ENCODE assay signal across 9 mouse cellular contexts in the genomic region with DNA sequence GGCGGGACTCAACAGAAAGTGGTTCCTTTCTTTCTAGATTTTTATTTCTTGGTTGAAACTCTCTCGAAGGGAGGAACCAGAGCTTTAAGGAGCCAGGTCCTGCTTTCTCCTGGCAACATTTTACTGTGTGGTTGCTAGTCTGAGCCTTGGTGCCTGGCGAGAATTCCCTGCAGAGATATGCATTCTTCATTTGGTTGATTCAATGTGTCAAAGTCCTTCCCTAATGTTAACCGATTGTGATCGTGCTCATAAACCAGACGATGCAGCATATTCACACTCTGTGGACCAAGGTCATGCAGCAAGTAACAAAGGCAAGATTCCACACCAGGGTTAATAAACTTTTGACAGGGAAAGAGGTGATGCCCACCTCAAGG. TPM values are rescaled to one million over a fixed set of nuclear protein-coding genes. Genes with fewer than 3 reads are reported as not detected.
DNase-seq lines count a peak whose midpoint lies in the region; ATAC-seq and TF ChIP-seq lines count a peak whose summit lies in the region.
"Had no signal": no experiment of that assay in that cellular context is flagged by ENCODE, and none has a peak within 500 bp of the region (broad histone marks: within the 10 kb centered on the region; RNA-seq: fewer than 3 reads in every experiment).

No protein-coding gene starts in this region.

- H3K4me1 ChIP-seq in heart, embryonic 14.5 days (ENCODE audit: control insufficient read depth in 2 of 2, insufficient read depth in 2 of 2, low read length in 2 of 2), result peaks cover 0 to 7% of the 10 kb centered on the region in 2 experiments; a peak in 1 of 4 replicates
- peaks cover 3% of the 10 kb centered on the region; the same call in 1 of the 2 replicates for H3K4me1 ChIP-seq in bone marrow macrophage, adult 2 months (ENCODE audit: control insufficient read depth, insufficient read depth, low read length)
- peaks cover 79% of the 10 kb centered on the region for H3K4me1 ChIP-seq in hindbrain, embryonic 13.5 days (replicated peaks)
- H3K4me1 ChIP-seq in midbrain, embryonic 12.5 days, result peaks cover 56% of the 10 kb centered on the region

- peaks cover 7% of the 10 kb centered on the region; the same call in 1 of the 2 replicates for H3K27me3 ChIP-seq in heart, embryonic 14.5 days (ENCODE audit: control insufficient read depth, insufficient read depth, low read length)
- no peaks in the 10 kb centered on the region for H3K27me3 ChIP-seq in hindbrain, embryonic 13.5 days
- H3K27me3 ChIP-seq in midbrain, embryonic 12.5 days, result peaks cover 4% of the 10 kb centered on the region; the same call in 1 of the 2 replicates
- H3K27me3 ChIP-seq: CH12.LX had no signal

- no peak for DNase-seq in heart, postnatal 25 days (ENCODE audit: low spot score)
- DNase-seq in adrenal gland, postnatal 14 days, result no peak
- DNase-seq in spleen, postnatal 36 days (ENCODE audit: low spot score in 2 of 2), result no peak
- no peak for DNase-seq in adrenal gland, postnatal 25 days

- H3K4me2 ChIP-seq in heart, embryonic 14.5 days (ENCODE audit: low read length), result peak overlapping the region; percentile 98
- H3K4me2 ChIP-seq in hindbrain, embryonic 13.5 days, result peak overlapping the region; percentile 77
- H3K4me2 ChIP-seq in midbrain, embryonic 12.5 days (replicated peaks), result peak overlapping the region; percentile 74

- WGBS in heart, embryonic 14.5 days, result 19% methylated on average over 6 of the region's 6 CpGs
- WGBS in hindbrain, embryonic 13.5 days, result 5% methylated on average over 6 of the region's 6 CpGs
- WGBS in midbrain, embryonic 12.5 days, result 13% methylated on average over 6 of the region's 6 CpGs

- no peaks in the 10 kb centered on the region for H3K36me3 ChIP-seq in heart, embryonic 14.5 days (ENCODE audit: control insufficient read depth, insufficient read depth, low read length)
- no peaks in the 10 kb centered on the region for H3K36me3 ChIP-seq in hindbrain, embryonic 13.5 days
- H3K36me3 ChIP-seq in midbrain, embryonic 12.5 days, result no peaks in the 10 kb centered on the region

- no peak for ATAC-seq in heart, embryonic 14.5 days (ENCODE audit: insufficient number of reproducible peaks, insufficient read depth, low FRiP score, low read depth)
- ATAC-seq in hindbrain, embryonic 13.5 days (ENCODE audit: low FRiP score), result no peak; the same call in none of the 2 replicates
- no peak for ATAC-seq in midbrain, embryonic 12.5 days (ENCODE audit: low FRiP score, low read depth)

- H3K9me3 ChIP-seq in heart, embryonic 14.5 days (ENCODE audit: control insufficient read depth, low read length), result no peaks in the 10 kb centered on the region
- H3K9me3 ChIP-seq in hindbrain, embryonic 13.5 days, result no peaks in the 10 kb centered on the region
- H3K9me3 ChIP-seq in midbrain, embryonic 12.5 days, result no peaks in the 10 kb centered on the region

- intact Hi-C loops in heart, postnatal 25 days (cut with DNase I), result no loop called here

- peak overlapping the region; percentile 73 for H3K9ac ChIP-seq in heart, embryonic 14.5 days (ENCODE audit: low read length)
- H3K9ac ChIP-seq in hindbrain, embryonic 13.5 days, result peak overlapping the region; percentile 88
- H3K9ac ChIP-seq in midbrain, embryonic 12.5 days (replicated peaks), result peak overlapping the region; percentile 77; the same call in 1 of the 2 replicates

- H3K4me3 ChIP-seq in heart, embryonic 14.5 days (ENCODE audit: control insufficient read depth in 1 of 2, insufficient read depth in 1 of 2, low read depth in 1 of 2, low read length in 2 of 2), result peak overlapping the region; percentile 56 to 60
- peak overlapping the region; percentile 55 for H3K4me3 ChIP-seq in bone marrow macrophage, adult 2 months (ENCODE audit: insufficient read depth, low read length)
- H3K4me3 ChIP-seq in hindbrain, embryonic 13.5 days, result peak overlapping the region; percentile 61
- H3K4me3 ChIP-seq in midbrain, embryonic 12.5 days, result peak overlapping the region; percentile 63

- H3K27ac ChIP-seq in heart, embryonic 14.5 days (replicated peaks in 1 of 2; ENCODE audit: control insufficient read depth in 1 of 2, insufficient read depth in 1 of 2, low read depth in 2 of 2, low read length in 2 of 2), result no peak overlapping the region
- H3K27ac ChIP-seq in bone marrow macrophage, adult 2 months (ENCODE audit: insufficient read depth, low read depth, low read length), result no peak overlapping the region
- H3K27ac ChIP-seq in hindbrain, embryonic 13.5 days, result peak overlapping the region; percentile 96
- peak overlapping the region; percentile 95 for H3K27ac ChIP-seq in midbrain, embryonic 12.5 days (replicated peaks)

- no peak for TF ChIP-seq POLR2A in bone marrow macrophage, adult 2 months (IDR thresholded peaks at IDR 0.05; ENCODE audit: borderline replicate concordance, low read depth, low read length)

- TF ChIP-seq CTCF in bone marrow macrophage, adult 2 months (IDR thresholded peaks at IDR 0.05; ENCODE audit: low read depth, low read length), result no peak

RNA-seq across cellular contexts. Expression of a gene that starts 0.2 kb away (rescaled TPM):
- 7.5 and 11.1 TPM in 2 replicates for polyA plus RNA-seq in heart, embryonic 14.5 days (2014; fragmentation: Nextera tagmentation; extraction: Ambion mirVana)
- total RNA-seq in heart, postnatal 25 days (2021), result 10 to 100 TPM in 1 of 2 experiments, 1 to 10 TPM in 1; 9.2 to 12.0 TPM
- not detected in 2 replicates for polyA plus RNA-seq in bone marrow macrophage, adult 2 months (2012; ENCODE audit: insufficient read depth, insufficient read length, missing spikeins)
- polyA plus RNA-seq in hindbrain, embryonic 13.5 days (2015; fragmentation: Nextera tagmentation; extraction: Ambion mirVana), result 87.1 and 91.6 TPM in 2 replicates
- 83.8 and 86.4 TPM in 2 replicates for polyA plus RNA-seq in midbrain, embryonic 12.5 days (2016; fragmentation: Nextera tagmentation; extraction: Ambion mirVana)
- total RNA-seq in adrenal gland, postnatal 14 days (2021), result 24.8 and 31.0 TPM in 2 replicates
- total RNA-seq in adrenal gland, postnatal 25 days (2021), result 30.7 and 36.1 TPM in 2 replicates
- total RNA-seq: CH12.LX had no signal

RNA-seq across cellular contexts. Expression of a gene that starts 28.4 kb away (rescaled TPM):
- polyA plus RNA-seq in heart, embryonic 14.5 days (2014; fragmentation: Nextera tagmentation; extraction: Ambion mirVana), result 8.2 and 8.9 TPM in 2 replicates
- 10 to 100 TPM; 10.6 TPM for total RNA-seq in heart, postnatal 25 days (2021)
- 3.9 and 4.9 TPM in 2 replicates for polyA plus RNA-seq in bone marrow macrophage, adult 2 months (2012; ENCODE audit: insufficient read depth, insufficient read length, missing spikeins)
- polyA plus RNA-seq in hindbrain, embryonic 13.5 days (2015; fragmentation: Nextera tagmentation; extraction: Ambion mirVana), result 8.8 and 9.2 TPM in 2 replicates
- 16.8 and 21.5 TPM in 2 replicates for polyA plus RNA-seq in midbrain, embryonic 12.5 days (2016; fragmentation: Nextera tagmentation; extraction: Ambion mirVana)
- 16.3 and 16.9 TPM in 2 replicates for total RNA-seq in adrenal gland, postnatal 14 days (2021)
- 19.4 and 20.1 TPM in 2 replicates for total RNA-seq in adrenal gland, postnatal 25 days (2021)

RNA-seq across cellular contexts. Expression of a gene that starts 30.6 kb away (rescaled TPM):
- polyA plus RNA-seq in heart, embryonic 14.5 days (2014; fragmentation: Nextera tagmentation; extraction: Ambion mirVana), result 23.5 and 26.9 TPM in 2 replicates
- 10 to 100 TPM in 1 of 2 experiments, 1 to 10 TPM in 1; 8.2 to 10.4 TPM for total RNA-seq in heart, postnatal 25 days (2021)
- 0.72 and 1.5 TPM in 2 replicates for polyA plus RNA-seq in bone marrow macrophage, adult 2 months (2012; ENCODE audit: insufficient read depth, insufficient read length, missing spikeins)
- polyA plus RNA-seq in hindbrain, embryonic 13.5 days (2015; fragmentation: Nextera tagmentation; extraction: Ambion mirVana), result 10.6 and 11.9 TPM in 2 replicates
- 15.7 and 16.3 TPM in 2 replicates for polyA plus RNA-seq in midbrain, embryonic 12.5 days (2016; fragmentation: Nextera tagmentation; extraction: Ambion mirVana)
- total RNA-seq in adrenal gland, postnatal 14 days (2021), result 17.9 and 20.1 TPM in 2 replicates
- total RNA-seq in adrenal gland, postnatal 25 days (2021), result 17.2 and 17.5 TPM in 2 replicates

Comparison
In these comparisons a context has a peak if more than half of its experiments do, and no peak if none do; other contexts are left out.
1. H3K27ac ChIP-seq: peak in hindbrain, embryonic 13.5 days (single experiment) and midbrain, embryonic 12.5 days (single experiment); none in heart, embryonic 14.5 days (0 of 2) and bone marrow macrophage, adult 2 months (single experiment).
2. Peak in every context shown above with its lines, with median percentiles within 50 percentile points of each other: H3K4me2 ChIP-seq, H3K4me3 ChIP-seq and H3K9ac ChIP-seq.